Mouse (Mus musculus) bone marrow macrophage, adult 2 months (primary cell): ENCODE data around the gene Btn1a1.

Experiments used
- CTCF ChIP-seq: IDR thresholded peaks from 2 replicates; pipeline ENCODE4 v1.5.1; 2012; ENCODE audit warnings: low read depth, mild to moderate bottlenecking, low read length, moderate library complexity
- POLR2A ChIP-seq: IDR thresholded peaks from 2 replicates; pipeline ENCODE4 v1.6.1; 2012; ENCODE audit warnings: mild to moderate bottlenecking, low read depth, low read length, borderline replicate concordance

- TF ChIP-seq CTCF: no peak
- TF ChIP-seq POLR2A: no peak
Measured at GRCm38 (mm10) chr13:23515281-23515680, 49.6 kb upstream of the Btn1a1 start.
